Mouse (Mus musculus) embryonic facial prominence, embryonic 11.5 days (tissue): ENCODE measurements around the gene Nus1. TPM values are rescaled to one million over a fixed set of nuclear protein-coding genes. Genes with fewer than 3 reads are reported as not detected.

Experiments
- ATAC-seq: fragments of 200-750 bp; cut with Nextera tagmentation; replicated peaks from 2 replicates; pipeline ENCODE4 v1.8.0; 2017; ENCODE audit warnings: low read depth; ENCODE audit not compliant: insufficient number of reproducible peaks, low FRiP score, low TSS enrichment
- DNase-seq: peaks from one replicate; pipeline ENCODE4 v3.0.0-alpha.2; 2015; ENCODE audit warnings: low spot score
- H3K27ac ChIP-seq: fragments of 300-500 bp; sonication (generic); replicated peaks from 2 replicates; pipeline ENCODE4 v1.5.1; 2014; ENCODE audit warnings: mild to moderate bottlenecking, low read depth, low read length, control low read depth
- H3K27me3 ChIP-seq: fragments of 300-500 bp; sonication (generic); 2 replicates; pipeline ENCODE4 v1.6.1; 2014; ENCODE audit warnings: mild to moderate bottlenecking, low read length, moderate library complexity, mixed read lengths; ENCODE audit not compliant: control insufficient read depth, insufficient read depth
- H3K36me3 ChIP-seq: fragments of 300-500 bp; sonication (generic); replicated peaks from 2 replicates; pipeline ENCODE4 v1.6.1; 2014; ENCODE audit warnings: low read depth, mild to moderate bottlenecking, low read length, moderate library complexity, mixed read lengths; ENCODE audit not compliant: control insufficient read depth, insufficient read depth
- H3K4me1 ChIP-seq: fragments of 300-500 bp; sonication (generic); 2 replicates; pipeline ENCODE4 v1.6.1; 2014; ENCODE audit warnings: low read length, mixed read lengths; ENCODE audit not compliant: control insufficient read depth, insufficient read depth
- H3K4me2 ChIP-seq: fragments of 300-500 bp; sonication (generic); 2 replicates; pipeline ENCODE4 v1.6.1; 2014; ENCODE audit warnings: low read depth, mild to moderate bottlenecking, control low read depth, low read length, moderate library complexity
- H3K4me3 ChIP-seq: fragments of 300-500 bp; sonication (generic); 2 replicates; pipeline ENCODE4 v1.5.1; 2014; ENCODE audit warnings: low read depth, low read length, control low read depth
- H3K9ac ChIP-seq: fragments of 300-500 bp; sonication (generic); replicated peaks from 2 replicates; pipeline ENCODE4 v1.6.1; 2014; ENCODE audit warnings: mild to moderate bottlenecking, control low read depth, low read length
- H3K9me3 ChIP-seq: fragments of 300-500 bp; sonication (generic); replicated peaks from 2 replicates; pipeline ENCODE4 v1.6.1; 2016; ENCODE audit warnings: mild to moderate bottlenecking, low read length, inconsistent platforms, mixed read lengths; ENCODE audit not compliant: control insufficient read depth
- WGBS: fragments of 180-500 bp; shearing (Covaris S2); extraction: QIAGEN DNeasy Blood & Tissue Kit; methylation state at CpG from one replicate; pipeline ENCODE4 v1.1.7; 2014; 5-methylcytosine and 5-hydroxymethylcytosine counted together
- polyA plus RNA-seq: library from polyadenylated mRNA; unstranded; fragments of >200 nt; fragmentation: Nextera tagmentation; extraction: Ambion mirVana; gene quantifications from 2 replicates; pipeline ENCODE4 v1.2.1, GENCODE M21; 2014

Nus1 gene
- polyA plus RNA-seq, 1 experiment from 2014 or later = 16.2 TPM

DNA sequence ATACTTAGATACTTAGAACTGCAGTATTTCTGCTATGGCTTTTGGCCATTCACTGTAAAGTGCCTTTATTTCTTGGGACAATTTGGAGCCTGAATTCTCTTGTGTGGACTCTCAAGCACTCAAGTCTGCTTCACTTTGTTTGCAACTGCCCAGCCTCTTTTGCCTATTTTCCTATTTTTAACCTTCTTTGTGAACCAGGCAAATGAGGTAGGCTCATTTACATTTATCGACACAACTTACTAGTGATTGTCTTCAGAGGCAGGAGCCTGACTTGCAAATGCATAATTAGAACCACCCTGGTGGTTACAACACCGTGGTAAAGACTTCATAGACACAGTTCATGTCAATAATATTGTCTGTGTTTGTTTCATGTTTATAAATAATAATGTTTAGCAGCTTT is 43.3 kb downstream of the Nus1 start:
- DNase-seq (no peak), ATAC-seq (no peak)
- no peaks in the 10 kb centered on the region for H3K36me3 ChIP-seq
- no peaks in the 10 kb centered on the region for H3K9me3 ChIP-seq
- H3K4me3 ChIP-seq = no peak overlapping the region
- 66% methylated on average over 2 of the region's 2 CpGs for WGBS
- no peaks in the 10 kb centered on the region for H3K27me3 ChIP-seq
- H3K27ac ChIP-seq = no peak overlapping the region
- H3K4me2 ChIP-seq = no peak overlapping the region
- H3K4me1 ChIP-seq = no peaks in the 10 kb centered on the region
- no peak overlapping the region for H3K9ac ChIP-seq

- no peaks in the 10 kb centered on the region for H3K27me3 ChIP-seq
- ATAC-seq (no peak), DNase-seq (no peak)
- no peak overlapping the region for H3K9ac ChIP-seq
- 56% methylated on average over 7 of the region's 7 CpGs for WGBS
- no peaks in the 10 kb centered on the region for H3K4me1 ChIP-seq
- no peak overlapping the region for H3K4me3 ChIP-seq
- H3K4me2 ChIP-seq = no peak overlapping the region
- H3K9me3 ChIP-seq = no peaks in the 10 kb centered on the region
- no peaks in the 10 kb centered on the region for H3K36me3 ChIP-seq
- no peak overlapping the region for H3K27ac ChIP-seq
These were observed 46.8 kb downstream of the Nus1 start for GRCm38 (mm10) chr10:52463941-52464739.

GRCm38 (mm10) chr10:52471520-52471919 is 54.2 kb downstream of the Nus1 start:
- 82% methylated on average over 4 of the region's 4 CpGs for WGBS
- H3K27ac ChIP-seq = no peak overlapping the region
- no peak overlapping the region for H3K4me3 ChIP-seq
- no peak for DNase-seq
- no peak overlapping the region for H3K9ac ChIP-seq
- no peak for ATAC-seq
- no peak overlapping the region for H3K4me2 ChIP-seq
- no peaks in the 10 kb centered on the region for H3K27me3 ChIP-seq
- H3K36me3 ChIP-seq = no peaks in the 10 kb centered on the region
- H3K4me1 ChIP-seq = no peaks in the 10 kb centered on the region
- H3K9me3 ChIP-seq = no peaks in the 10 kb centered on the region

Other genes starting within 250 kb of the Nus1 start
- not detected in 2 replicates for gene Ros1, start 222.3 kb upstream of the Nus1 start, polyA plus RNA-seq
- 20.9 and 21.3 TPM in 2 replicates for gene Dcbld1, start 183.9 kb upstream of the Nus1 start, polyA plus RNA-seq
- gene Gm26741, start 58.8 kb upstream of the Nus1 start, polyA plus RNA-seq = not detected in 2 replicates
- gene Gopc, start 35.4 kb upstream of the Nus1 start, polyA plus RNA-seq = 17.3 TPM in 2 replicates
- not detected in 2 replicates for gene Nepn, start 28.6 kb upstream of the Nus1 start, polyA plus RNA-seq